Mouse (Mus musculus): ENCODE measurements at regions not wholly inside any gene's neighbourhood (a gene's known extent, or its start where the extent isn't known, plus 50 kb on each side); places are given as distances from the start of the nearest gene placed in this dataset.

GRCm38 (mm10) chr10:126628057-126628456 lies 273.1 kb downstream of the Atp23 start:
- no peak for DNase-seq

- DNase-seq, result no peak
These were observed 275.7 kb downstream of the Atp23 start for GRCm38 (mm10) chr10:126625466-126625865.

- no peak for DNase-seq
These were observed 280.4 kb downstream of the Atp23 start for GRCm38 (mm10) chr10:126620802-126621201.

- DNase-seq, result no peak
These were observed 281.2 kb downstream of the Atp23 start for GRCm38 (mm10) chr10:126619970-126620369.

GRCm38 (mm10) chr10:126612226-126612625 lies 288.9 kb downstream of the Atp23 start:
- DNase-seq, result no peak

- DNase-seq, result no peak
These were observed 290.6 kb downstream of the Atp23 start for GRCm38 (mm10) chr10:126610506-126610905.

- DNase-seq, result no peak
These were observed 301.5 kb downstream of the Atp23 start for GRCm38 (mm10) chr10:126599686-126600085.

GRCm38 (mm10) chr10:126568155-126568554 lies 333.0 kb downstream of the Atp23 start:
- no peak for DNase-seq

GRCm38 (mm10) chr10:126565326-126565725 lies 335.8 kb downstream of the Atp23 start:
- DNase-seq, result no peak

GRCm38 (mm10) chr10:126555080-126555479 lies 346.1 kb downstream of the Atp23 start:
- no peak for DNase-seq

GRCm38 (mm10) chr10:126531950-126532349 lies 369.2 kb downstream of the Atp23 start:
- no peak for DNase-seq

GRCm38 (mm10) chr10:126531368-126531767 lies 369.8 kb downstream of the Atp23 start:
- DNase-seq, result no peak

- DNase-seq, result no peak
These were observed 372.4 kb downstream of the Atp23 start for GRCm38 (mm10) chr10:126528801-126529200.

- DNase-seq, result no peak
These were observed 375.0 kb downstream of the Atp23 start for GRCm38 (mm10) chr10:126526186-126526585.

GRCm38 (mm10) chr10:126521836-126522815 lies 379.0 kb downstream of the Atp23 start:
- DNase-seq, result no peak

- no peak for DNase-seq
These were observed 380.2 kb downstream of the Atp23 start for GRCm38 (mm10) chr10:126520973-126521372.

GRCm38 (mm10) chr10:126513185-126513584 lies 388.0 kb downstream of the Atp23 start:
- no peak for DNase-seq

- DNase-seq, result peak; percentile 96
These were observed 389.6 kb downstream of the Atp23 start for GRCm38 (mm10) chr10:126511511-126511910.

GRCm38 (mm10) chr10:126505988-126506387 lies 395.2 kb downstream of the Atp23 start:
- no peak for DNase-seq

GRCm38 (mm10) chr10:126502013-126502688 lies 399.0 kb downstream of the Atp23 start:
- DNase-seq, result no peak

- DNase-seq, result no peak
These were observed 402.4 kb downstream of the Atp23 start for GRCm38 (mm10) chr10:126498726-126499125.

GRCm38 (mm10) chr10:126493734-126494133 lies 407.4 kb downstream of the Atp23 start:
- no peak for DNase-seq

GRCm38 (mm10) chr10:126492211-126492610 lies 408.9 kb downstream of the Atp23 start:
- DNase-seq, result no peak

Data from gastrocnemius, postnatal 25 days (tissue).